Mouse (Mus musculus): ENCODE data around the gene Rnaseh2a. TPM values are rescaled to one million over a fixed set of nuclear protein-coding genes. Genes with fewer than 3 reads are reported as not detected.

The Rnaseh2a gene
- polyA plus RNA-seq, 1 experiment, result 1,424 TPM

- H3K4me1 ChIP-seq (ENCODE audit: control insufficient read depth, insufficient read depth, low read length), result peaks cover 59% of the 10 kb centered on the region
- no peaks in the 10 kb centered on the region for H3K36me3 ChIP-seq (ENCODE audit: control insufficient read depth, insufficient read depth, low read length)
- TF ChIP-seq CTCF (IDR thresholded peaks at IDR 0.05; ENCODE audit: control insufficient read depth, insufficient read depth, insufficient replicate concordance, low read depth, low read length) (no peak), POLR2A (IDR thresholded peaks at IDR 0.05; ENCODE audit: control insufficient read depth, low read depth, low read length) (0 out of 2 replicates have a peak, but pooled peaks have one; percentile 44)
- peak overlapping the region; percentile 80 for H3K4me3 ChIP-seq (ENCODE audit: control insufficient read depth, low read depth, low read length)
- peak overlapping the region; percentile 82 for H3K27ac ChIP-seq (ENCODE audit: control insufficient read depth, insufficient read depth, low read depth, low read length)
- no peaks in the 10 kb centered on the region; the same call in 1 of the 2 replicates for H3K27me3 ChIP-seq (ENCODE audit: control insufficient read depth, insufficient read depth, low read length)
Measured at GRCm38 (mm10) chr8:84977435-84978247, 8.1 kb upstream of the Rnaseh2a start.

DNA sequence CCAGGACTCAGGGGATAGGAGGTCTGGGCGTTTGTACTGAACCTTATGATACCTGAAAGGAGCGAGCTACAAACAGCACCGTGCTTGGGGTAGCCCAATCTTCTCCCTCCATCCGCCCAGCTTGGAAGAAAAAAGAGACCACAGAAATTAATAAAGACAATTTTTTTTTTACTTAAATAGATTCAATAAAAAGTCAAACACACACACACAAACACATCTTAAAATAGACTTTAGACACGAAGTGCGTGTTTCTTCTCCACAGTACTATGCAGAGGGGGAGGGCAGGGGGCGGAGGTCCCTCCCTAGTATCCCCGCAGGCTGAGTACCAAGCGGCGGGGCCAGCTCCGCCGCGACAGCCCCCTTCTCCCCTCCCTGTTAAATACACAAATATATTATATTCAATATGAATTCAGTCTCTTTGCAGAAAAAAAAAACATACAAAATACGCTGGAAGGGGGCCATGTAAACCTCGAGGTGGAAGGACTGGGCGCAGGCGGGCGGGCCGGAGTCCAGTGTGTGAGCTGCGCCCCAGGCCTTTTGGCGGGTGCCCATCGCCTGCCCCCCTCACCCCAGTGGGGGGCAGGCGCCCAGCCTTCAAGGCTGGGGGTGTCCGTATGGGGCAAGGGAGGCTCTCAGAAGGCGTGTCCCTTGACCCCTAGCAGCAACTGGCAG, 7.3 kb upstream of the Rnaseh2a start:
- Histone ChIP-seq H3K27me3 (ENCODE audit: control insufficient read depth, insufficient read depth, low read length) (no peaks in the 10 kb centered on the region; the same call in 1 of the 2 replicates), H3K36me3 (ENCODE audit: control insufficient read depth, insufficient read depth, low read length) (no peaks in the 10 kb centered on the region), H3K4me1 (ENCODE audit: control insufficient read depth, insufficient read depth, low read length) (peaks cover 57% of the 10 kb centered on the region), H3K4me3 (ENCODE audit: control insufficient read depth, low read depth, low read length) (peak overlapping the region; percentile 80), H3K27ac (ENCODE audit: control insufficient read depth, insufficient read depth, low read depth, low read length) (peak overlapping the region; percentile 82)
- TF ChIP-seq CTCF (IDR thresholded peaks at IDR 0.05; ENCODE audit: control insufficient read depth, insufficient read depth, insufficient replicate concordance, low read depth, low read length) (no peak), POLR2A (IDR thresholded peaks at IDR 0.05; ENCODE audit: control insufficient read depth, low read depth, low read length) (no peak; the same call in 1 of the 2 replicates)

DNA sequence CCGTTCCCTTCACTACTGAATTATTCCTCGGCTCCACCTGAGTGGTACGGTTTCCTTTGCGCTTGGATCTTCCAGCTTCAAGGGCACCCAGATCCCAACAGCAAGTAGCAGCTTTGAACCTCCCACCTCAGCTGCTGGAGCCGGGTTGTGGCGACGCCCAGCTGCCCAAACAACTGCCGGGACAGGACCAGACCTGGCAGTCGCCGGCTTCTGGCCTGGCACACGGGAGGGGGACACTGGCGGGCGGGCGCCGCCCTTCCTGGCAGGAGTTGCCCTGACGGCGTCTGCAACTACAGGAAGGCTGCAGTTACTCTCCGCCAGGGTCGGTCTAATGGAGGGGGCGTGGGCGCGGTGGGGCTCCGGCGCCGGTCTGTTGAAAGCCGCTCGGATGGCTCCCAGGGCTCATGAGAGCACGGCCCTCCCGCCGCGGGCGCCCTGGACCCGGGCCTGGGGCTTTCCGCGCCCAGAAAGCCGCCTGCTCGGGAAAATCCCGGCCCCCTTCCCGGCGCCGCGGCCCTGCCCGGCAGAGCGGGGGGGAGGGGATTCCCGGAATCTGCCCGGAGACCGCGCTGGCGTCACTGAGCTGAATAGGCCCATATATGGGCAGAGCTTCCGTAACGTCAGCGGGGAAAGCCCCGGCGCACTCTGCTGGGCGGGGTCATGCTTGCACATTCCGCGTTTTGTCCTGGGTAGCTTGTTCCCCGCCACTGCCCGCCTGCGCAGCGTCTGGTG, 6.6 kb upstream of the Rnaseh2a start:
- H3K4me1 ChIP-seq (ENCODE audit: control insufficient read depth, insufficient read depth, low read length), result peaks cover 54% of the 10 kb centered on the region
- peak overlapping the region; percentile 74 for H3K27ac ChIP-seq (ENCODE audit: control insufficient read depth, insufficient read depth, low read depth, low read length)

DNA sequence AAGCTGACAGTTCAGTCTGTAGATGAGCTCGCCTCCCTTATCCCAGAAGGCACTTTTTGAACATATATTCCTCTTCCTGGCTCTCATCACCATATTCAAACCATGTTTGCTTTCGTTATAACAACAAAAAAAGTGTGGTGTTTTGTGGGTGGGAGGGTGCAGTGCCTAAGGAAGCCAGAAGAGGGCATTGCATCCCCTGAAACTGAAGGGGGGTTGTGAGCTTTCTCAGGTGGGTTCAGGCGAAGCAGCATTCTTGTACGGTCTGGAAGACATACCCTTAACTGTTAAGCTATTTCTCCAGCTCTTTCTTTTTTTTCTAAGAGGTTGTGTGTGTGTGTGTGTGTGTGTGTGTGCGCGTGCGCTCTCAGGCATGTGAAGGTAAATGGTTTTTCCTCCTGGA, 5.9 kb upstream of the Rnaseh2a start:
- Histone ChIP-seq H3K4me3 (ENCODE audit: control insufficient read depth, low read depth, low read length) (no peak overlapping the region; the same call in 1 of the 2 replicates), H3K27me3 (ENCODE audit: control insufficient read depth, insufficient read depth, low read length) (no peaks in the 10 kb centered on the region; the same call in 1 of the 2 replicates), H3K4me1 (ENCODE audit: control insufficient read depth, insufficient read depth, low read length) (peaks cover 48% of the 10 kb centered on the region), H3K27ac (ENCODE audit: control insufficient read depth, insufficient read depth, low read depth, low read length) (peak overlapping the region; percentile 74), H3K36me3 (ENCODE audit: control insufficient read depth, insufficient read depth, low read length) (no peaks in the 10 kb centered on the region)
- TF ChIP-seq CTCF (IDR thresholded peaks at IDR 0.05; ENCODE audit: control insufficient read depth, insufficient read depth, insufficient replicate concordance, low read depth, low read length), result peak; percentile 57; the same call in 1 of the 2 replicates
- TF ChIP-seq POLR2A (IDR thresholded peaks at IDR 0.05; ENCODE audit: control insufficient read depth, low read depth, low read length), result no peak

More for the DNA sequence above, 6.6 kb upstream of the Rnaseh2a start:
- Histone ChIP-seq H3K36me3 (ENCODE audit: control insufficient read depth, insufficient read depth, low read length) (no peaks in the 10 kb centered on the region), H3K4me3 (ENCODE audit: control insufficient read depth, low read depth, low read length) (peak overlapping the region; percentile 80), H3K27me3 (ENCODE audit: control insufficient read depth, insufficient read depth, low read length) (no peaks in the 10 kb centered on the region; the same call in 1 of the 2 replicates)
- TF ChIP-seq CTCF (IDR thresholded peaks at IDR 0.05; ENCODE audit: control insufficient read depth, insufficient read depth, insufficient replicate concordance, low read depth, low read length), result no peak
- peak; percentile 68 for TF ChIP-seq POLR2A (IDR thresholded peaks at IDR 0.05; ENCODE audit: control insufficient read depth, low read depth, low read length)

GRCm38 (mm10) chr8:84974543-84975142, 5.1 kb upstream of the Rnaseh2a start:
- Histone ChIP-seq H3K27ac (ENCODE audit: control insufficient read depth, insufficient read depth, low read depth, low read length) (no peak overlapping the region), H3K4me1 (ENCODE audit: control insufficient read depth, insufficient read depth, low read length) (peaks cover 47% of the 10 kb centered on the region)

GRCm38 (mm10) chr8:84973803-84974542, 4.4 kb upstream of the Rnaseh2a start:
- Histone ChIP-seq H3K4me3 (ENCODE audit: control insufficient read depth, low read depth, low read length) (no peak overlapping the region), H3K27me3 (ENCODE audit: control insufficient read depth, insufficient read depth, low read length) (no peaks in the 10 kb centered on the region; the same call in 1 of the 2 replicates), H3K4me1 (ENCODE audit: control insufficient read depth, insufficient read depth, low read length) (peaks cover 46% of the 10 kb centered on the region), H3K27ac (ENCODE audit: control insufficient read depth, insufficient read depth, low read depth, low read length) (no peak overlapping the region), H3K36me3 (ENCODE audit: control insufficient read depth, insufficient read depth, low read length) (no peaks in the 10 kb centered on the region)
- no peak for TF ChIP-seq POLR2A (IDR thresholded peaks at IDR 0.05; ENCODE audit: control insufficient read depth, low read depth, low read length)
- TF ChIP-seq CTCF (IDR thresholded peaks at IDR 0.05; ENCODE audit: control insufficient read depth, insufficient read depth, insufficient replicate concordance, low read depth, low read length), result no peak

More at GRCm38 (mm10) chr8:84974543-84975142, 5.1 kb upstream of the Rnaseh2a start:
- TF ChIP-seq POLR2A (IDR thresholded peaks at IDR 0.05; ENCODE audit: control insufficient read depth, low read depth, low read length) (no peak), CTCF (IDR thresholded peaks at IDR 0.05; ENCODE audit: control insufficient read depth, insufficient read depth, insufficient replicate concordance, low read depth, low read length) (no peak)
- Histone ChIP-seq H3K36me3 (ENCODE audit: control insufficient read depth, insufficient read depth, low read length) (no peaks in the 10 kb centered on the region), H3K4me3 (ENCODE audit: control insufficient read depth, low read depth, low read length) (no peak overlapping the region), H3K27me3 (ENCODE audit: control insufficient read depth, insufficient read depth, low read length) (no peaks in the 10 kb centered on the region; the same call in 1 of the 2 replicates)
